Mouse (Mus musculus) kidney, postnatal 0 days (tissue): ENCODE measurements at regions not wholly inside any gene's neighbourhood (a gene's known extent, or its start where the extent isn't known, plus 50 kb on each side); places are given as distances from the start of the nearest gene placed in this dataset.

ENCODE experiments used
- ATAC-seq: fragments of 200-750 bp; cut with Nextera tagmentation; replicated peaks from 2 replicates; pipeline ENCODE4 v1.8.0; 2017; ENCODE audit warnings: low read depth, moderate number of reproducible peaks, moderate TSS enrichment, moderate library complexity; ENCODE audit not compliant: low FRiP score
- DNase-seq: peaks from one replicate; pipeline ENCODE4 v3.0.0-alpha.2; 2016; ENCODE audit warnings: low spot score
- H3K27ac ChIP-seq: fragments of 300-500 bp; sonication (generic); 2 replicates; pipeline ENCODE4 v1.5.1; 2014; ENCODE audit warnings: mild to moderate bottlenecking
- H3K27me3 ChIP-seq: fragments of 300-500 bp; sonication (generic); 2 replicates; pipeline ENCODE4 v1.6.1; 2014; ENCODE audit warnings: low read length, mixed read lengths; ENCODE audit not compliant: insufficient read depth
- H3K36me3 ChIP-seq: fragments of 300-500 bp; sonication (generic); 2 replicates; pipeline ENCODE4 v1.6.1; 2014; ENCODE audit warnings: low read length, mixed read lengths; ENCODE audit not compliant: insufficient read depth
- H3K4me1 ChIP-seq: fragments of 300-500 bp; sonication (generic); replicated peaks from 2 replicates; pipeline ENCODE4 v1.6.1; 2014; ENCODE audit warnings: antibody characterized with exemption, low read length, mixed read lengths; ENCODE audit not compliant: insufficient read depth
- H3K4me2 ChIP-seq: fragments of 300-500 bp; sonication (generic); 2 replicates; pipeline ENCODE4 v1.6.1; 2014; ENCODE audit warnings: mild to moderate bottlenecking, low read length, moderate library complexity, mixed read lengths
- H3K4me3 ChIP-seq: fragments of 300-500 bp; sonication (generic); replicated peaks from 2 replicates; pipeline ENCODE4 v1.5.1; 2014; ENCODE audit warnings: low read depth, low read length
- H3K9ac ChIP-seq: fragments of 300-500 bp; sonication (generic); 2 replicates; pipeline ENCODE4 v1.6.1; 2014; ENCODE audit warnings: low read depth, low read length
- H3K9me3 ChIP-seq: fragments of 300-500 bp; sonication (generic); replicated peaks from 2 replicates; pipeline ENCODE4 v1.6.1; 2016; ENCODE audit warnings: low read length, inconsistent platforms, mixed read lengths
- CTCF ChIP-seq: IDR thresholded peaks from 2 replicates; pipeline ENCODE4 v1.5.1; 2016; ENCODE audit warnings: antibody characterized with exemption, low read depth, mild to moderate bottlenecking, moderate library complexity
- WGBS: fragments of 180-500 bp; shearing (Covaris S2); extraction: QIAGEN DNeasy Blood & Tissue Kit; methylation state at CpG from one replicate; pipeline ENCODE4 v1.1.7; 2014; 5-methylcytosine and 5-hydroxymethylcytosine counted together

- DNase-seq (peak; percentile 72), ATAC-seq (no peak)
- WGBS, result 39% methylated on average over 3 of the region's 3 CpGs
Observed at GRCm38 (mm10) chr4:153093129-153093528, 389.5 kb downstream of the Ajap1 start.

GRCm38 (mm10) chr4:153082166-153082565 is 400.4 kb downstream of the Ajap1 start:
- no peak overlapping the region for H3K4me3 ChIP-seq
- H3K27me3 ChIP-seq, result no peaks in the 10 kb centered on the region
- H3K4me2 ChIP-seq, result no peak overlapping the region
- WGBS, result 42% methylated on average over 14 of the region's 14 CpGs
- no peak for TF ChIP-seq CTCF
- H3K9me3 ChIP-seq, result no peaks in the 10 kb centered on the region
- no peak overlapping the region for H3K9ac ChIP-seq
- no peak overlapping the region for H3K27ac ChIP-seq
- no peaks in the 10 kb centered on the region for H3K36me3 ChIP-seq
- 0 out of 2 replicates have a peak, but pooled peaks have one; percentile 36 for ATAC-seq
- H3K4me1 ChIP-seq, result no peaks in the 10 kb centered on the region
- DNase-seq, result peak; percentile 52

More at GRCm38 (mm10) chr4:153093129-153093528, 389.5 kb downstream of the Ajap1 start:
- Histone ChIP-seq H3K9me3 (no peaks in the 10 kb centered on the region), H3K9ac (no peak overlapping the region), H3K27me3 (no peaks in the 10 kb centered on the region), H3K27ac (no peak overlapping the region), H3K4me3 (no peak overlapping the region), H3K36me3 (no peaks in the 10 kb centered on the region), H3K4me2 (no peak overlapping the region), H3K4me1 (no peaks in the 10 kb centered on the region)
- no peak for TF ChIP-seq CTCF

GRCm38 (mm10) chr4:153074590-153074989 is 408.0 kb downstream of the Ajap1 start:
- no peak overlapping the region for H3K4me3 ChIP-seq
- no peaks in the 10 kb centered on the region for H3K9me3 ChIP-seq
- 76% methylated on average over 3 of the region's 3 CpGs for WGBS
- DNase-seq, result no peak
- no peaks in the 10 kb centered on the region for H3K36me3 ChIP-seq
- no peak overlapping the region for H3K27ac ChIP-seq
- H3K4me1 ChIP-seq, result no peaks in the 10 kb centered on the region
- H3K27me3 ChIP-seq, result no peaks in the 10 kb centered on the region
- no peak for ATAC-seq
- no peak overlapping the region for H3K9ac ChIP-seq
- no peak for TF ChIP-seq CTCF
- H3K4me2 ChIP-seq, result no peak overlapping the region

- TF ChIP-seq CTCF, result no peak
- Histone ChIP-seq H3K4me1 (no peaks in the 10 kb centered on the region), H3K27me3 (no peaks in the 10 kb centered on the region), H3K36me3 (no peaks in the 10 kb centered on the region), H3K27ac (no peak overlapping the region), H3K9me3 (no peaks in the 10 kb centered on the region), H3K9ac (no peak overlapping the region), H3K4me3 (no peak overlapping the region), H3K4me2 (no peak overlapping the region)
- ATAC-seq (no peak), DNase-seq (no peak)
- WGBS, result 48% methylated on average over 15 of the region's 15 CpGs
Observed at GRCm38 (mm10) chr4:153070190-153070745, 412.3 kb downstream of the Ajap1 start.

GRCm38 (mm10) chr4:153068484-153069033 is 414.1 kb downstream of the Ajap1 start:
- peak; percentile 43; the same call in 1 of the 2 replicates for ATAC-seq
- 47% methylated on average over 12 of the region's 12 CpGs for WGBS
- Histone ChIP-seq H3K4me3 (no peak overlapping the region), H3K4me2 (no peak overlapping the region), H3K4me1 (no peaks in the 10 kb centered on the region), H3K27me3 (no peaks in the 10 kb centered on the region), H3K27ac (no peak overlapping the region), H3K36me3 (no peaks in the 10 kb centered on the region), H3K9ac (no peak overlapping the region), H3K9me3 (no peaks in the 10 kb centered on the region)
- TF ChIP-seq CTCF, result no peak
- peak; percentile 67 for DNase-seq

- no peak for TF ChIP-seq CTCF
- no peaks in the 10 kb centered on the region for H3K9me3 ChIP-seq
- no peaks in the 10 kb centered on the region for H3K4me1 ChIP-seq
- ATAC-seq, result no peak
- no peak overlapping the region for H3K9ac ChIP-seq
- no peak for DNase-seq
- no peaks in the 10 kb centered on the region for H3K27me3 ChIP-seq
- 76% methylated on average over 14 of the region's 14 CpGs for WGBS
- no peak overlapping the region for H3K4me2 ChIP-seq
- H3K36me3 ChIP-seq, result no peaks in the 10 kb centered on the region
- no peak overlapping the region for H3K27ac ChIP-seq
- H3K4me3 ChIP-seq, result no peak overlapping the region
Observed at GRCm38 (mm10) chr4:153064021-153064605, 418.5 kb downstream of the Ajap1 start.
